Mouse (Mus musculus) limb, embryonic 11.5 days (tissue): ENCODE data around the gene Vopp1. TPM values are rescaled to one million over a fixed set of nuclear protein-coding genes. Genes with fewer than 3 reads are reported as not detected.
"Not testable (repeated sequence)": the region's sequence is repeated elsewhere in the genome, so short reads cannot be mapped to it uniquely, and the experiment has no call there.

Experiments
- ATAC-seq: fragments of 200-750 bp; cut with Nextera tagmentation; 2 replicates; pipeline ENCODE4 v1.8.0; 2017; ENCODE audit warnings: low read depth; ENCODE audit not compliant: insufficient number of reproducible peaks, low FRiP score, low TSS enrichment
- DNase-seq: peaks from one replicate; pipeline ENCODE4 v3.0.0-alpha.2; 2015; ENCODE audit warnings: low spot score
- H3K27ac ChIP-seq: fragments of 300-500 bp; sonication (generic); replicated peaks from 2 replicates; pipeline ENCODE4 v1.5.1; 2014; ENCODE audit warnings: low read depth, mild to moderate bottlenecking, low read length
- H3K27me3 ChIP-seq: fragments of 300-500 bp; sonication (generic); 2 replicates; pipeline ENCODE4 v1.6.1; 2014; ENCODE audit warnings: mild to moderate bottlenecking, low read length, mixed read lengths; ENCODE audit not compliant: control insufficient read depth, insufficient read depth
- H3K36me3 ChIP-seq: fragments of 300-500 bp; sonication (generic); 2 replicates; pipeline ENCODE4 v1.6.1; 2014; ENCODE audit warnings: mild to moderate bottlenecking, low read length, moderate library complexity, mixed read lengths; ENCODE audit not compliant: control insufficient read depth, insufficient read depth
- H3K4me1 ChIP-seq: fragments of 300-500 bp; sonication (generic); 2 replicates; pipeline ENCODE4 v1.6.1; 2014; ENCODE audit warnings: low read length, mixed read lengths; ENCODE audit not compliant: control insufficient read depth, insufficient read depth
- H3K4me2 ChIP-seq: fragments of 300-500 bp; sonication (generic); 2 replicates; pipeline ENCODE4 v1.6.1; 2014; ENCODE audit warnings: low read depth, mild to moderate bottlenecking, moderate library complexity; ENCODE audit not compliant: severe bottlenecking
- H3K4me3 ChIP-seq: fragments of 300-500 bp; sonication (generic); 2 replicates; pipeline ENCODE4 v1.5.1; 2014; ENCODE audit warnings: low read depth, low read length
- H3K9ac ChIP-seq: fragments of 300-500 bp; sonication (generic); 2 replicates; pipeline ENCODE4 v1.6.1; 2014; ENCODE audit warnings: mild to moderate bottlenecking, low read length
- H3K9me3 ChIP-seq: fragments of 300-500 bp; sonication (generic); 2 replicates; pipeline ENCODE4 v1.6.1; 2016; ENCODE audit warnings: low read length; ENCODE audit not compliant: control insufficient read depth
- WGBS: fragments of 180-500 bp; shearing (Covaris S2); extraction: QIAGEN DNeasy Blood & Tissue Kit; methylation state at CpG from one replicate; pipeline ENCODE4 v1.1.7; 2014; 5-methylcytosine and 5-hydroxymethylcytosine counted together
- polyA plus RNA-seq: library from polyadenylated mRNA; unstranded; fragments of >200 nt; fragmentation: Nextera tagmentation; extraction: Ambion mirVana; gene quantifications from 2 replicates; pipeline ENCODE4 v1.2.1, GENCODE M21; 2014

The Vopp1 gene
- polyA plus RNA-seq, 1 experiment from 2014 or later: 37.1 TPM

DNA sequence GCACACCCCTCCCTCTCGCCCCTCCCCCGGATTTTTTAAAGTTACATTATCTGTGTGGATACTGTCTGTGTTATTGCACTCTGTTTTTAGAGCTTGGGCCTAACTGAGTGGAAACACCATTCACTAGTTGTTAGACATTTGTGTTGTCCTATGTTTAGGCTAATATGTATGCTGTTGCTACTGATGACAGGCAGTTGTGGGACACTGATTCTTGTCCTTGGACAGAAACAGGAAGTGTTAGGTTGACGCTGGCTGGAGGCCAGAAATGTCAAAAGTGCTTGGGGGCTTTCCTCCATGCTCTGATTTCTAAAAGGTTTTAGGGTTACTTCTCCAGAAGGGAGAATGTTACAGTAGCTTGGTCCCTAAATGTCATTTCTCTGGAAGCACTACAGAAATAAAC, 29.1 kb downstream of the Vopp1 start:
- Histone ChIP-seq H3K9me3 (no peaks in the 10 kb centered on the region), H3K9ac (no peak overlapping the region), H3K4me1 (no peaks in the 10 kb centered on the region), H3K4me3 (no peak overlapping the region), H3K27ac (no peak overlapping the region), H3K36me3 (no peaks in the 10 kb centered on the region), H3K4me2 (no peak overlapping the region), H3K27me3 (no peaks in the 10 kb centered on the region)
- ATAC-seq: no peak
- DNase-seq: no peak
- WGBS: 64% methylated on average over 3 of the region's 3 CpGs

DNA sequence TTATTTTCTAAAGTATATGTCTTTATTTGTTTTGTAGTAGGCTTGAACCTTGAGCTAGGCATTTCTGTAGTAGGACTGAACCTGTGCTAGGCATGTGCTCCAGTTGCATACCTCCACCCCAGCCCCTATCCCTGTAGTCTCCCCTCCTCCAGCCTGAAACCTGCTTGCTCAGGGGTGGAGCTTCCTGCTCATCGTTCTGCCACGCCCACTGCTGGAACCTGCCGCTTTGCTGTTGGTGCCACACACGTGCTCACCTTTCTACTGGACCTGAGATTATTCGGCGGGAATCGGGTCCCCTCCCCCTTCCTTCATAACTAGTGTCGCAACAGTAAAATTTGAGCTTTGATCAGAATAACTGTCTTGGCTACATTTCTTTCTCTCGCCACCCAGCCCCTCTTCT, 32.1 kb downstream of the Vopp1 start:
- H3K4me2 ChIP-seq, H3K4me3 ChIP-seq, H3K27ac ChIP-seq, H3K4me1 ChIP-seq, H3K36me3 ChIP-seq, H3K9ac ChIP-seq, DNase-seq, ATAC-seq, H3K27me3 ChIP-seq, H3K9me3 ChIP-seq: not testable (repeated sequence)
- WGBS: 73% methylated on average over 7 of the region's 9 CpGs

GRCm38 (mm10) chr6:57790542-57790941, 34.4 kb downstream of the Vopp1 start:
- Histone ChIP-seq H3K9ac (no peak overlapping the region), H3K4me3 (no peak overlapping the region), H3K9me3 (no peaks in the 10 kb centered on the region), H3K27me3 (no peaks in the 10 kb centered on the region), H3K4me2 (no peak overlapping the region), H3K27ac (no peak overlapping the region), H3K36me3 (peaks cover 3% of the 10 kb centered on the region; the same call in 1 of the 2 replicates), H3K4me1 (no peaks in the 10 kb centered on the region)
- WGBS: 92% methylated on average over 4 of the region's 4 CpGs
- DNase-seq: no peak
- ATAC-seq: no peak

GRCm38 (mm10) chr6:57787376-57787775, 37.6 kb downstream of the Vopp1 start:
- no peaks in the 10 kb centered on the region for H3K27me3 ChIP-seq
- H3K4me2 ChIP-seq: no peak overlapping the region
- 94% methylated on average over 6 of the region's 6 CpGs for WGBS
- no peak overlapping the region for H3K9ac ChIP-seq
- H3K4me1 ChIP-seq: no peaks in the 10 kb centered on the region
- H3K4me3 ChIP-seq: no peak overlapping the region
- H3K27ac ChIP-seq: no peak overlapping the region
- no peak for DNase-seq
- no peak for ATAC-seq
- H3K36me3 ChIP-seq: peaks cover 3% of the 10 kb centered on the region; the same call in 1 of the 2 replicates
- no peaks in the 10 kb centered on the region for H3K9me3 ChIP-seq

DNA sequence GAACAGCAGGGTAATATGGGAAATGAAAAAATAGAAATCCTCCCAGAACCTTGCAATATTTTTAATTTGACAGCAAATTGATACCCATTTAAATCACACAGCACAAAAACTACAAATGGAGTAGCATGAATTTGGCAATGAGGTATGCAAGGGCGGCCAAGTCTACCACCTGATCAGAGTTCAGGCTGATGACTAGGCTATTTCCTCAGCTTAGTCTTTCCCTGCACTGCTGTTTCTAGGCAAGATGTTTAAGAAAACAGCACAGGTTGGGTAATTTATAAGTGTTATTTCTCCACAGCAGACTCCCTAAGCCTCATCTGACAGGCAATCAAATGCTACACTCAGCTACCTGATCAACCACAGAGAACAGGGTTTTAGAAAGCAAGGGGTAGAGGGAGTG, 40.7 kb downstream of the Vopp1 start:
- Histone ChIP-seq H3K27ac (no peak overlapping the region), H3K9ac (no peak overlapping the region), H3K36me3 (no peaks in the 10 kb centered on the region), H3K4me2 (no peak overlapping the region), H3K9me3 (no peaks in the 10 kb centered on the region), H3K27me3 (no peaks in the 10 kb centered on the region), H3K4me1 (no peaks in the 10 kb centered on the region), H3K4me3 (no peak overlapping the region)
- WGBS: 97% methylated on average over 1 of the region's 1 CpGs
- no peak for DNase-seq
- no peak for ATAC-seq

DNA sequence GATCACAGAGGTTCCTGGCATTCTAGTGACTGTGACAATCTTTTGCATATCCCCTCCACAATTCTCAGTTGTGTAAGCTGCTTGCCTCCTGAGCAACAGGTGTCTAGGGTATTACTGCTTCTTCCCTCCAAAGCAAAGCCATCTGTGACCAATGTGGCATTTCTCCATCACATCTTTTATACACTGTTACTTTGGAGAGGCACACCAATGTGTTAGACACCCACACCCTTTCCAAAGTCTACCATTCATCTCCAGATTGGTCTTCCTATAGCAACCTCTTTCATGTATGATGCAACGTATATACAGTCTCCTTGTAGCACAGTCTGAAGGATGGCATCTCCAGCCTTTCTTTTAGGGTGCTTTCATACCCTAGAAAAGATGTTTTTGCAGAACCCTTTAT, 42.3 kb downstream of the Vopp1 start:
- Histone ChIP-seq H3K9ac (no peak overlapping the region), H3K4me2 (no peak overlapping the region), H3K27ac (no peak overlapping the region), H3K36me3 (no peaks in the 10 kb centered on the region), H3K9me3 (no peaks in the 10 kb centered on the region), H3K4me1 (no peaks in the 10 kb centered on the region), H3K27me3 (no peaks in the 10 kb centered on the region), H3K4me3 (no peak overlapping the region)
- DNase-seq (no peak), ATAC-seq (no peak)
- 96% methylated on average over 1 of the region's 1 CpGs for WGBS

- ATAC-seq (no peak), DNase-seq (no peak)
- Histone ChIP-seq H3K36me3 (no peaks in the 10 kb centered on the region), H3K9me3 (no peaks in the 10 kb centered on the region), H3K4me1 (no peaks in the 10 kb centered on the region), H3K27ac (no peak overlapping the region), H3K4me2 (no peak overlapping the region), H3K9ac (no peak overlapping the region), H3K4me3 (no peak overlapping the region), H3K27me3 (no peaks in the 10 kb centered on the region)
- 95% methylated on average over 3 of the region's 3 CpGs for WGBS
These were observed 44.6 kb downstream of the Vopp1 start for GRCm38 (mm10) chr6:57780359-57780758.

DNA sequence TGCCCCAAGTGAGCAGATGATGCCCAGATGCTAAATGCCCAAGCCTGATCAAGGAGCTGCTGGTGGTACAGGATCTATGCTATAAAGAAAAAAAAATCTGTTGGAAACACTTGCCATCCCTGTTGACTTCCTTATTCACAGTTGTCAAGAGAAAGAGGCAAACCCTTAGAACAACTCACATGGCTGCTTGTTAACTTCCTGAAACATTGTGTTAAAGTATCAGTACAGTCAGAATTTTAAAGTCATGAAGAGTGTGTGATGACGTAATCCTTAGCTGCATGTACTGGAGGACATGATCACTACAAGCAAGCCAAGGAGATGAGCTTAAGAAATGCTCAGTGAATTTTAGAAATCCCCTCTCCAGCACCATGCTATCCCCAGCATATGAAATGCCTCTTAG, 51.2 kb downstream of the Vopp1 start:
- Histone ChIP-seq H3K4me2 (no peak overlapping the region), H3K9me3 (no peaks in the 10 kb centered on the region), H3K4me1 (no peaks in the 10 kb centered on the region), H3K27me3 (no peaks in the 10 kb centered on the region), H3K27ac (no peak overlapping the region), H3K9ac (no peak overlapping the region), H3K36me3 (peaks cover 4% of the 10 kb centered on the region), H3K4me3 (no peak overlapping the region)
- 92% methylated on average over 1 of the region's 1 CpGs for WGBS
- DNase-seq (no peak), ATAC-seq (no peak)

- Histone ChIP-seq H3K4me3 (no peak overlapping the region), H3K27me3 (no peaks in the 10 kb centered on the region), H3K9me3 (no peaks in the 10 kb centered on the region), H3K27ac (no peak overlapping the region), H3K4me1 (no peaks in the 10 kb centered on the region), H3K4me2 (no peak overlapping the region), H3K36me3 (peaks cover 4% of the 10 kb centered on the region), H3K9ac (no peak overlapping the region)
- DNase-seq (no peak), ATAC-seq (no peak)
- 93% methylated on average over 1 of the region's 1 CpGs for WGBS
These were observed 54.3 kb downstream of the Vopp1 start for GRCm38 (mm10) chr6:57770467-57771190.
